ENCODE assay signal across 29 mouse cellular contexts in the genomic region with DNA sequence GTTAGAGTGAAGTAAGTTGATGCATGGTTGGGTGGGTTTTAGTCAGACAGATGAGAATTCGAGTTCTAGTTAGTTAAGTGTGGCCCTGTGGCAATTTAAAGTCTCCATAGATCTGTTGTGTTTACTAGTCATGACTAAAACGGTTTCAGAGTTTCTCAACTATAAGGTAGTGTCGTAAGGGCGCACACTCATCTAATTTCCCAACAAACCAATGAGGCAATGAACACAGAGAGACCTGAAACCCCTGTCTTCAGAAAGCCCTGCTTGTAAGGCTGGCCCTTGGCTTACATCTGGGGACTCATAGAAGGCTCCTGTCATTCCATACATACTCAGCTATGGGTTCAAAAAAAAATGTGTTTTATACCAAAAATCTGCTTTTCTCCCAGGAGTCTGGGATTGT. TPM values are rescaled to one million over a fixed set of nuclear protein-coding genes. Genes with fewer than 3 reads are reported as not detected.
DNase-seq lines count a peak whose midpoint lies in the region; ATAC-seq lines count a peak whose summit lies in the region.
"Had no signal": no experiment of that assay in that cellular context is flagged by ENCODE, and none has a peak within 500 bp of the region (broad histone marks: within the 10 kb centered on the region; RNA-seq: fewer than 3 reads in every experiment).

No protein-coding gene starts in this region.

- no peak overlapping the region for H3K4me2 ChIP-seq in heart, embryonic 11.5 days
- H3K4me2 ChIP-seq: embryonic facial prominence, embryonic 12.5 days; forebrain, embryonic 12.5 days; hindbrain, embryonic 13.5 days; lung, embryonic 14.5 days; midbrain, embryonic 13.5 days had no signal

- no peaks in the 10 kb centered on the region for H3K36me3 ChIP-seq in heart, embryonic 10.5 days
- H3K36me3 ChIP-seq in heart, embryonic 11.5 days (ENCODE audit: control insufficient read depth, insufficient read depth, low read length): no peaks in the 10 kb centered on the region
- H3K36me3 ChIP-seq: embryonic facial prominence, embryonic 12.5 days; forebrain, embryonic 12.5 days; hindbrain, embryonic 13.5 days; midbrain, embryonic 13.5 days had no signal

- H3K4me1 ChIP-seq in heart, embryonic 10.5 days: no peaks in the 10 kb centered on the region
- H3K4me1 ChIP-seq in heart, embryonic 11.5 days (ENCODE audit: control insufficient read depth, insufficient read depth, low read length): no peaks in the 10 kb centered on the region
- H3K4me1 ChIP-seq: embryonic facial prominence, embryonic 12.5 days; forebrain, embryonic 12.5 days; hindbrain, embryonic 13.5 days; midbrain, embryonic 13.5 days had no signal

- ATAC-seq in heart, embryonic 11.5 days (replicated peaks; ENCODE audit: insufficient number of reproducible peaks, low FRiP score, low TSS enrichment): no peak
- ATAC-seq in megakaryocyte progenitor cell, adult 5-6 weeks (replicated peaks; ENCODE audit: poor library complexity): peak; percentile 92
- ATAC-seq: intestine, postnatal 0 days; midbrain, embryonic 13.5 days had no signal

- H3K27me3 ChIP-seq in heart, embryonic 10.5 days (ENCODE audit: insufficient read depth, poor library complexity, severe bottlenecking): peaks cover 34% of the 10 kb centered on the region
- peaks cover 6% of the 10 kb centered on the region; the same call in 1 of the 2 replicates for H3K27me3 ChIP-seq in heart, embryonic 11.5 days (ENCODE audit: control insufficient read depth, insufficient read depth, low read length)
- H3K27me3 ChIP-seq: embryonic facial prominence, embryonic 12.5 days; forebrain, embryonic 12.5 days; hindbrain, embryonic 13.5 days; midbrain, embryonic 13.5 days had no signal

- WGBS in heart, embryonic 10.5 days: 86% methylated on average over 4 of the region's 4 CpGs
- WGBS in heart, embryonic 11.5 days (ENCODE audit: insufficient replicate concordance): 81% methylated on average over 4 of the region's 4 CpGs

- H3K9me3 ChIP-seq in heart, embryonic 10.5 days: no peaks in the 10 kb centered on the region
- no peaks in the 10 kb centered on the region for H3K9me3 ChIP-seq in heart, embryonic 11.5 days (replicated peaks; ENCODE audit: control insufficient read depth, low read length)
- H3K9me3 ChIP-seq: embryonic facial prominence, embryonic 12.5 days; forebrain, embryonic 12.5 days; hindbrain, embryonic 13.5 days; midbrain, embryonic 13.5 days had no signal

- no peak overlapping the region for H3K4me3 ChIP-seq in heart, embryonic 10.5 days
- no peak overlapping the region for H3K4me3 ChIP-seq in heart, embryonic 11.5 days (ENCODE audit: low read depth, low read length)
- H3K4me3 ChIP-seq: embryonic facial prominence, embryonic 12.5 days; forebrain, embryonic 12.5 days; hindbrain, embryonic 13.5 days; midbrain, embryonic 13.5 days had no signal

- peak; percentile 11 for DNase-seq in heart, embryonic 10.5 days (ENCODE audit: low spot score)
- DNase-seq in 3T3-L1 (ENCODE audit: low read depth, low spot score): peak; percentile 27
- peak; percentile 86 for DNase-seq in fat pad, adult 2 months (ENCODE audit: extremely low read depth, low read depth, low spot score)
- no peak for DNase-seq in ovary, postnatal 36 days (ENCODE audit: low spot score)
- no peak for DNase-seq in heart, adult 9 months (ENCODE audit: low spot score in 2 of 2)
- no peak for DNase-seq in heart, postnatal 36 days
- DNase-seq: adrenal gland, postnatal 14 days; cerebellum, adult 11-12 months; cerebellum, adult 9-11 months; embryo, embryonic 11 days; forebrain, postnatal 0 days; gastrocnemius, postnatal 10 days; heart, adult 11 months; heart, postnatal 14 days; kidney, adult 9 months; kidney, postnatal 10 days; layer of hippocampus, adult 9-11 months; lung, embryonic 14.5 days; spleen, adult 18-20 months; thymus, adult 18-20 months; thymus, postnatal 25 days had no signal

- intact Hi-C loops in heart, postnatal 36 days (cut with DNase I): no loop called here

- H3K27ac ChIP-seq in heart, embryonic 10.5 days: no peak overlapping the region
- H3K27ac ChIP-seq in heart, embryonic 11.5 days (ENCODE audit: low read depth, low read length): no peak overlapping the region
- H3K27ac ChIP-seq: embryonic facial prominence, embryonic 12.5 days; forebrain, embryonic 12.5 days; hindbrain, embryonic 13.5 days; midbrain, embryonic 13.5 days; stomach, postnatal 0 days had no signal

- H3K9ac ChIP-seq in heart, embryonic 11.5 days (ENCODE audit: low read depth, low read length): no peak overlapping the region
- H3K9ac ChIP-seq: embryonic facial prominence, embryonic 12.5 days; forebrain, embryonic 12.5 days; forebrain, postnatal 0 days; hindbrain, embryonic 13.5 days; lung, embryonic 14.5 days; midbrain, embryonic 13.5 days had no signal

RNA-seq across cellular contexts. Expression of gene Nedd9, which starts 13.7 kb away (rescaled TPM):
- 14.7 and 15.8 TPM in 2 replicates for polyA plus RNA-seq in heart, embryonic 10.5 days (2016; fragmentation: Nextera tagmentation; extraction: Ambion mirVana)
- 19.2 and 22.3 TPM in 2 replicates for polyA plus RNA-seq in heart, embryonic 11.5 days (2014; fragmentation: Nextera tagmentation; extraction: Ambion mirVana)
- 16.8 and 18.6 TPM in 2 replicates for total RNA-seq in megakaryocyte progenitor cell, adult 5-6 weeks (2015)
- total RNA-seq in megakaryocyte progenitor cell, adult 5-6 weeks (2017): 19.7 and 23.1 TPM in 2 replicates
- 10 to 100 TPM; 21.3 to 28.0 TPM for total RNA-seq in heart, postnatal 36 days (2021)

Comparison
In these comparisons a context has a peak if more than half of its experiments do, and no peak if none do; other contexts are left out.
1. DNase-seq: peak in heart, embryonic 10.5 days (single experiment), 3T3-L1 (single experiment) and fat pad, adult 2 months (single experiment); none in ovary, postnatal 36 days (single experiment), heart, adult 9 months (0 of 2) and heart, postnatal 36 days (0 of 2).